Mouse (Mus musculus) liver, embryonic 16.5 days (tissue): ENCODE data around the gene Magi1. TPM values are rescaled to one million over a fixed set of nuclear protein-coding genes. Genes with fewer than 3 reads are reported as not detected.

Experiments used
- ATAC-seq: fragments of 200-750 bp; cut with Nextera tagmentation; 2 replicates; pipeline ENCODE4 v1.8.0; 2017; ENCODE audit warnings: low read depth, mild to moderate bottlenecking, moderate number of reproducible peaks, moderate library complexity
- H3K27ac ChIP-seq: fragments of 300-500 bp; sonication (generic); 2 replicates; pipeline ENCODE4 v1.5.1; 2014; ENCODE audit warnings: mild to moderate bottlenecking, low read length
- H3K27me3 ChIP-seq: fragments of 300-500 bp; sonication (generic); 2 replicates; pipeline ENCODE4 v1.6.1; 2014; ENCODE audit warnings: low read depth, low read length, mixed read lengths; ENCODE audit not compliant: control insufficient read depth, insufficient read depth
- H3K36me3 ChIP-seq: fragments of 300-500 bp; sonication (generic); 2 replicates; pipeline ENCODE4 v1.6.1; 2014; ENCODE audit warnings: mild to moderate bottlenecking; ENCODE audit not compliant: control insufficient read depth, insufficient read depth
- H3K4me1 ChIP-seq: fragments of 300-500 bp; sonication (generic); 2 replicates; pipeline ENCODE4 v1.6.1; 2014; ENCODE audit warnings: low read depth, low read length, mixed read lengths; ENCODE audit not compliant: control insufficient read depth
- H3K4me2 ChIP-seq: fragments of 300-500 bp; sonication (generic); 2 replicates; pipeline ENCODE4 v1.6.1; 2014; ENCODE audit warnings: low read depth, low read length, mixed read lengths
- H3K4me3 ChIP-seq: fragments of 300-500 bp; sonication (generic); 2 replicates; pipeline ENCODE4 v1.5.1; 2014; ENCODE audit warnings: low read depth, mild to moderate bottlenecking, low read length
- H3K9ac ChIP-seq: fragments of 300-500 bp; sonication (generic); 2 replicates; pipeline ENCODE4 v1.6.1; 2014; ENCODE audit warnings: low read depth, low read length
- H3K9me3 ChIP-seq: fragments of 300-500 bp; sonication (generic); replicated peaks from 2 replicates; pipeline ENCODE4 v1.6.1; 2016; ENCODE audit warnings: low read length; ENCODE audit not compliant: control insufficient read depth
- WGBS: fragments of 180-500 bp; shearing (Covaris S2); extraction: QIAGEN DNeasy Blood & Tissue Kit; methylation state at CpG from one replicate; pipeline ENCODE4 v1.1.7; 2014; ENCODE audit not compliant: insufficient replicate concordance; 5-methylcytosine and 5-hydroxymethylcytosine counted together
- polyA plus RNA-seq: library from polyadenylated mRNA; unstranded; fragments of >200 nt; fragmentation: Nextera tagmentation; extraction: Ambion mirVana; gene quantifications from 2 replicates; pipeline ENCODE4 v1.2.1, GENCODE M21; 2015

Gene Magi1
- polyA plus RNA-seq, 1 experiment from 2014 or later, result 1.3 TPM

DNA sequence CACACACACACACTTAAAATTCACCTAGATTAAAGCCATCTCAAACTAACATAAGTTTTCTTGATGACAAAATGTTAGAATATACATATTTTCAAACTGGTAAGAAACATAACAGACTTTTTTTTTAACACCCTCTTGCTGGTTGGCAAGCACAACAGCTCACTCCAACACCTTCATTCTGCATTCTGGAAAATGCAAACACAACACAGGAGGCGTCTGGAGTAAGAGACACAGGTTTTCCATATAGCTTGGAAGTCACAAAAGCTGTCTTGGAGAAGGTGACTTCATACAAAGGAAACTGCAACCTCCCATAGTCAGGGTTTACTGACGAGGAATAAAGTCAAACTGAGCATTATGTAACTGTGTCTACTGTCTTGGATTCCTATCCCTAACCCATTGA is 381.5 kb downstream of the Magi1 start:
- Histone ChIP-seq H3K4me2 (no peak overlapping the region), H3K9ac (no peak overlapping the region), H3K36me3 (no peaks in the 10 kb centered on the region), H3K4me3 (no peak overlapping the region), H3K4me1 (no peaks in the 10 kb centered on the region), H3K27me3 (no peaks in the 10 kb centered on the region), H3K27ac (no peak overlapping the region), H3K9me3 (no peaks in the 10 kb centered on the region)
- WGBS, result 40% methylated on average over 2 of the region's 2 CpGs
- ATAC-seq, result no peak

DNA sequence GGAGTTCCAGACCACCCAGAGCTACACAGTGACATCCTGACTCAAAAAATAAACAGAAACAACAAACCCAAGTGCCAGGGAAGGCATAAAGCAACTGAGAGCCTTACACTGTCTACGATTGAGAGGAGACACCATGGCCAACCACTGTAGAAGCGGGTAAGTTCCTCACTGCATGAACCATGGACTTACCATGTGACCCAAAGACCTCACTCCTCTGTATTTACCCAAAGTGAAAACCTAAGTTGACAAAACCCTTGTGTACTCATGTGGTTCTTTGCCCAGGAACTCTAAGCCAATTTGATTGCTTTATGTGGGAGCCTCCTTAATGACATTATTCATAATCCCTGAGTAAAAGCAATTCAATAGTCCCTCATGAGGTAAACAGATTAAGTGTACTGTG is 382.3 kb downstream of the Magi1 start:
- no peak overlapping the region for H3K4me3 ChIP-seq
- H3K27me3 ChIP-seq, result no peaks in the 10 kb centered on the region
- no peaks in the 10 kb centered on the region for H3K36me3 ChIP-seq
- H3K4me2 ChIP-seq, result no peak overlapping the region
- no peaks in the 10 kb centered on the region for H3K4me1 ChIP-seq
- peak; percentile 59 for ATAC-seq
- H3K27ac ChIP-seq, result no peak overlapping the region
- H3K9ac ChIP-seq, result no peak overlapping the region
- H3K9me3 ChIP-seq, result no peaks in the 10 kb centered on the region
- 52% methylated on average over 2 of the region's 2 CpGs for WGBS

DNA sequence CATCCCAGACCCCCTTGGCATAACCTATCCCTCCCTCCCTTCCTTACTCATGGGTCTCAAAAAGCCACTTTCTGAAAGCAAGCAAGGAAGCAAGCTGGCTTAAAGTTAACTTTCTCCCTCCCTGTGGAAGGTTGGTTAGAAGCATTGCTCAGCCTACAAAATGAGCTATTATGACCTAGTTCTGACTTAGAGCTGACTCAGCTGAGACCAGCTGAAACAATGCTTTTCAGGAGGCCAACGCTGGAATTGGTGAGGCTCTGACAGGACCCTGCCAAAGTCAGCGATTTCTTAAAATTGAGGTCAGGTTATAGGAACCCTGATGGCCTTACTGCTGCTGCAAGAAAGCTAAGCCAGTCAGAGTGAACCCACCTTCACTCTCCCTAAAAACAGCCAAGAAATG is 386.2 kb downstream of the Magi1 start:
- no peaks in the 10 kb centered on the region for H3K9me3 ChIP-seq
- H3K9ac ChIP-seq, result no peak overlapping the region
- WGBS, result 66% methylated on average over 2 of the region's 2 CpGs
- no peaks in the 10 kb centered on the region for H3K27me3 ChIP-seq
- H3K4me3 ChIP-seq, result no peak overlapping the region
- ATAC-seq, result no peak
- no peak overlapping the region for H3K27ac ChIP-seq
- H3K4me2 ChIP-seq, result no peak overlapping the region
- no peaks in the 10 kb centered on the region for H3K36me3 ChIP-seq
- no peaks in the 10 kb centered on the region for H3K4me1 ChIP-seq

DNA sequence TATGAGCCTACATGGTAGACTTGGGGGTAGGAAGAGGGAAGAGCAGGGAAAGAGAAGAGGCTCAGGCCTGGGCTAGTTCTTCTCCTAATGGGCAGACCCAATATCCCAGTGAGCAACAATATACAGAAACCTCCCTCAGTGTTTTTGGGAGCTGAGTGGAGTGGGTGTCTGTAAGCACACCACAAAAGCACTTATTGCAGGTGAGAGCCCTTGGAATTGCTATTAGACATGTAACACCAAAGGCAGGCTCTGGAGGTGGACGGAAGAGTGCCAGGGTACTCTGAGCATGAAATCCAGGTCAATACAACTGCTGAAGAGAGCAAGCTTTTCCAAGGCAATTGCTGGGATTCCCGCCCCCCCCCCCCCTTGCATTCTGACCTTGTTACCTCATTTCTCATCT is 388.0 kb downstream of the Magi1 start:
- no peak for ATAC-seq
- Histone ChIP-seq H3K9me3 (no peaks in the 10 kb centered on the region), H3K9ac (no peak overlapping the region), H3K4me1 (no peaks in the 10 kb centered on the region), H3K27me3 (no peaks in the 10 kb centered on the region), H3K4me2 (no peak overlapping the region), H3K4me3 (no peak overlapping the region), H3K36me3 (no peaks in the 10 kb centered on the region), H3K27ac (no peak overlapping the region)
- 43% methylated on average over 2 of the region's 2 CpGs for WGBS

DNA sequence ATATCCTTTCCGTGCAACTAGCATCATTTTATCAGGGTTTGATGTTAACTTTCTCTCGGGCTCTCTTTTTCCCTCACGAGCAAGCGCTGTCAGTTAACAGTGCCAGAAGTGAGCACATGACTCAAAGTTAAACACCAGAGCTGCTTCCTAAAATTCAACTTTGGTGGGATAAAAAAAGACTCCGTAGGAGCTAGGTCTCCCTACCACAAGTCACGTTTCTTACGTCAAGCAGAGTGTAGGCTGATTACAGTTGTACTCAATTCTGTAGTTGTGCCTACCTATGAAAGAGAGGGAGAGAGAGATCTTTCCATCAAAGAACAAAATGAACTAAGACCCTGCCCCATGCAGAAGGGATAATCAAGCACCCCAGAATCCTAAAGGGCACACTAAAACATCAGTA is 389.8 kb downstream of the Magi1 start:
- WGBS, result 63% methylated on average over 7 of the region's 7 CpGs
- H3K9me3 ChIP-seq, result no peaks in the 10 kb centered on the region
- no peaks in the 10 kb centered on the region for H3K36me3 ChIP-seq
- no peaks in the 10 kb centered on the region for H3K27me3 ChIP-seq
- H3K27ac ChIP-seq, result no peak overlapping the region
- ATAC-seq, result no peak
- H3K4me2 ChIP-seq, result no peak overlapping the region
- no peaks in the 10 kb centered on the region for H3K4me1 ChIP-seq
- H3K9ac ChIP-seq, result no peak overlapping the region
- H3K4me3 ChIP-seq, result no peak overlapping the region

DNA sequence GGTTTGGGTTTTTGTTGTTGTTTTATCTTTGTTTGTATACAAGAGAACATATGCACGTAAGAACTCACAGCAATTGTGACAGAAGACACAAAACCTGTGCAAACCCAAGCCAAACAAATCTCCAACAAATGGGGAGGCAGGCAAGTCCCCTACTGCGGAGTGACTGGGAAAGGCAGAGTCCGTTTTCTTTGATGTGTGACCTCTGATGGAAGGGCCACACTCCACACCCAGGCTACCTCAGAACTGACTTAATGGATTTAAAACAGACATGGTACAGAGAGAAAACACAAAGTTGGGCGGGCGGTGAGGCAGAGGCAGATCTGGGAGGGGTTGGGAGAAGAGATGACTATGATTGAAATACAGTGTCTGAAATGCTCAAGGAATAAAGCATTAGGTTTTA is 390.8 kb downstream of the Magi1 start:
- H3K36me3 ChIP-seq, result no peaks in the 10 kb centered on the region
- ATAC-seq, result no peak
- H3K4me3 ChIP-seq, result no peak overlapping the region
- no peak overlapping the region for H3K9ac ChIP-seq
- no peak overlapping the region for H3K27ac ChIP-seq
- H3K9me3 ChIP-seq, result no peaks in the 10 kb centered on the region
- no peak overlapping the region for H3K4me2 ChIP-seq
- H3K4me1 ChIP-seq, result no peaks in the 10 kb centered on the region
- no peaks in the 10 kb centered on the region for H3K27me3 ChIP-seq
- WGBS, result 46% methylated on average over 5 of the region's 5 CpGs

DNA sequence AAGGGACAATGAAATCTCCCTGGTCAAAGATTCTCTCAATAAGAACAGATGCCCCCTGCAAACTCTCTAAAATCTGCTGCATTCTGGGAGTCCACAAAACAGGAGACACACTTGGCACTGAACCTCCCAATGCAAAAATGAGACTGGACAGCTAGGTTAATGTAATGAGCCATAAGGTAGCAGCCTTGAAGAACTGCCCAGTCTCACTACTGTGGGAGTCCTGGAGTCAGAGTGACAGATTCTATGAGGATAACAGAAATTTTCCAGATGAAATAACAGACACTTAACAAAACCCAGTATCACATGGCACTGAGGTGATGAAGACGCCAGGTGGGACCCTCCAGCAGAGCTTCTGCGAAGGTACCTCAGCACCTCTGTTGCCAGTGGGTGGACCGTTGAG is 393.7 kb downstream of the Magi1 start:
- Histone ChIP-seq H3K27me3 (no peaks in the 10 kb centered on the region), H3K4me3 (no peak overlapping the region), H3K4me2 (no peak overlapping the region), H3K36me3 (no peaks in the 10 kb centered on the region), H3K27ac (no peak overlapping the region), H3K4me1 (no peaks in the 10 kb centered on the region), H3K9me3 (no peaks in the 10 kb centered on the region), H3K9ac (no peak overlapping the region)
- WGBS, result 68% methylated on average over 3 of the region's 3 CpGs
- ATAC-seq, result no peak

DNA sequence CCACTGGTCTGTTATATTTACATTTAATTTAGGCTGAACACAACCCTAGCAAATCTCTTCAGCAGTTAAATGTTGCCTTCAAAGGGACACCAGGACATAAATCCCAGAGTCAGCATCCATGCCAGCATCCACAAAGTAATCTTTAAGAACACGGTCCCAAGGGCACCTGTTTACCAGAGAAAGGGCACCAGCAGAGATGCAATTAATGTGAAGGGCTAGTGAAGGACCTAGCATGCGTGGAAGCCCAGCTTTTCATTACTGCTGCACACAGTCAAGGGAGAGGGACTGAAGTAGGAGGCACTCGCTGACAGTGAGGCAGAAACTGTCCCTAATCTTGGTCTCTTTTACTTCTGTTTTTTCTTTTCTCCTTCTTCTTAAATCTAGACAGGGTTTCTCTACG is 406.4 kb downstream of the Magi1 start:
- H3K9ac ChIP-seq, result no peak overlapping the region
- no peak overlapping the region for H3K4me3 ChIP-seq
- WGBS, result 57% methylated on average over 4 of the region's 4 CpGs
- no peak overlapping the region for H3K27ac ChIP-seq
- no peak for ATAC-seq
- H3K27me3 ChIP-seq, result no peaks in the 10 kb centered on the region
- H3K36me3 ChIP-seq, result no peaks in the 10 kb centered on the region
- H3K4me1 ChIP-seq, result no peaks in the 10 kb centered on the region
- no peak overlapping the region for H3K4me2 ChIP-seq
- H3K9me3 ChIP-seq, result no peaks in the 10 kb centered on the region

DNA sequence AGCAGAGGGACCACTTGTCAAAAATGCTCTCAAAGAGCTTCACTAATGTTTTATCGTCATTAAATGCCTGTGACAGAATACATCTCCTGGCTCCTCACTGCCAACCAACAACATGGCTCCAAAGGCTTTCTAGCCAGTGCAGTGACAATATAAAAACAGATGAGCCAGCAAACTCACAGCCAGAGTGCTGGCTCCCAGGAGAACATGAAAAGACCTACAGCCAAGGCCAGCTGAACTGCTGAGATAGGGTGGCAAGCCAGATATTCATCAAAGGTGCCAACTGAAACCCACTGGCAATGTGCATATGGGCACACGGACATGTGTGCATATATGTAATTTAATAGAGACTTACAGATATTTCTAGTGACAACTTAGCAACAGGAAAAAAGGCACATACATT is 408.8 kb downstream of the Magi1 start:
- H3K9me3 ChIP-seq, result no peaks in the 10 kb centered on the region
- no peak overlapping the region for H3K4me3 ChIP-seq
- ATAC-seq, result no peak
- H3K4me1 ChIP-seq, result no peaks in the 10 kb centered on the region
- H3K27me3 ChIP-seq, result no peaks in the 10 kb centered on the region
- no peak overlapping the region for H3K4me2 ChIP-seq
- no peaks in the 10 kb centered on the region for H3K36me3 ChIP-seq
- H3K27ac ChIP-seq, result no peak overlapping the region
- no peak overlapping the region for H3K9ac ChIP-seq
- WGBS, result 60% methylated on average over 2 of the region's 2 CpGs

DNA sequence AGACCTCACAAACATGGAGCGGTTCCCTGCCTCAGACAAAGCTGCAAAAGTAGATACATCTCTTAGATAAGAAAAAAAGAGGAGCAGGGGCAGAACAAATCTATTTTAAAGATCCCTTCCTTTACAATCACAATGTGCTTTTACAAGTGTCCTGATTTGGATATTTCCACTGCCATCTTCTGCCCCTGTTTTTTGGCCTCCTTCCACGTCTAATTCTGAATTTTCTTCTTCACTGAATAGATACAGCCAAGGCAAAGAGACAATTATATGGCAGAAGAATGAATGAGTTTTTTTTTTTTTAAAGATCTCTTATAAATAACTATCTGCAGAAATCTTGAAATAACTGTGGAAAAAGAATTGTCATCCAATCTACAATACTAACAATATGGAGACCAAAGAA is 409.3 kb downstream of the Magi1 start:
- Histone ChIP-seq H3K9me3 (no peaks in the 10 kb centered on the region), H3K4me2 (no peak overlapping the region), H3K27ac (no peak overlapping the region), H3K4me1 (no peaks in the 10 kb centered on the region), H3K27me3 (no peaks in the 10 kb centered on the region), H3K36me3 (no peaks in the 10 kb centered on the region), H3K4me3 (no peak overlapping the region), H3K9ac (no peak overlapping the region)
- 78% methylated on average over 2 of the region's 2 CpGs for WGBS
- ATAC-seq, result no peak
